In genomic region chr4:44224141-44224540, GRCm38 (mm10) we compare ENCODE assay signal across 16 mouse cellular contexts. TPM values are rescaled to one million over a fixed set of nuclear protein-coding genes. Genes with fewer than 3 reads are reported as not detected.
DNase-seq lines count a peak whose midpoint lies in the region; ATAC-seq and TF ChIP-seq lines count a peak whose summit lies in the region.
"Had no signal": no experiment of that assay in that cellular context is flagged by ENCODE, and none has a peak within 500 bp of the region (broad histone marks: within the 10 kb centered on the region; RNA-seq: fewer than 3 reads in every experiment).

No protein-coding gene starts in this region.

- DNase-seq in midbrain, postnatal 0 days (ENCODE audit: low spot score), result no peak
- DNase-seq in embryo, embryonic 10.5 days (ENCODE audit: low spot score), result peak; percentile 59
- no peak for DNase-seq in heart, adult 18-20 months
- DNase-seq: cerebellum, postnatal 14 days; gastrocnemius, postnatal 14 days; layer of hippocampus, postnatal 36 days; right cerebral cortex, postnatal 14 days; thymus, postnatal 36 days had no signal

- no peak overlapping the region for H3K4me3 ChIP-seq in midbrain, embryonic 12.5 days
- H3K4me3 ChIP-seq in midbrain, postnatal 0 days (ENCODE audit: low read depth, low read length), result no peak overlapping the region
- no peak overlapping the region for H3K4me3 ChIP-seq in forebrain, embryonic 15.5 days
- H3K4me3 ChIP-seq in neural tube, embryonic 13.5 days, result no peak overlapping the region

- no peak for ATAC-seq in midbrain, embryonic 12.5 days (ENCODE audit: low FRiP score, low read depth)
- no peak for ATAC-seq in midbrain, postnatal 0 days (ENCODE audit: low FRiP score)
- peak; percentile 41; the same call in 1 of the 2 replicates for ATAC-seq in forebrain, embryonic 15.5 days (replicated peaks)
- ATAC-seq in neural tube, embryonic 13.5 days (ENCODE audit: low read depth), result no peak
- no peak for ATAC-seq in megakaryocyte-erythroid progenitor cell, adult 5-6 weeks (replicated peaks; ENCODE audit: low FRiP score, low TSS enrichment, poor library complexity, severe bottlenecking)
- ATAC-seq: CD4-positive, CD25-positive, alpha-beta regulatory T cell, adult 4 months had no signal

- peak overlapping the region; percentile 15; the same call in 1 of the 2 replicates for H3K4me2 ChIP-seq in midbrain, embryonic 12.5 days (replicated peaks)
- no peak overlapping the region for H3K4me2 ChIP-seq in midbrain, postnatal 0 days (ENCODE audit: low read depth, low read length, poor library complexity, severe bottlenecking)
- peak overlapping the region; percentile 17 for H3K4me2 ChIP-seq in forebrain, embryonic 15.5 days (replicated peaks)
- peak overlapping the region; percentile 11; the same call in 1 of the 2 replicates for H3K4me2 ChIP-seq in neural tube, embryonic 13.5 days

- H3K36me3 ChIP-seq in midbrain, embryonic 12.5 days, result no peaks in the 10 kb centered on the region
- H3K36me3 ChIP-seq in midbrain, postnatal 0 days (ENCODE audit: insufficient read depth, low read length), result no peaks in the 10 kb centered on the region
- H3K36me3 ChIP-seq in forebrain, embryonic 15.5 days, result no peaks in the 10 kb centered on the region
- H3K36me3 ChIP-seq in neural tube, embryonic 13.5 days, result no peaks in the 10 kb centered on the region

- H3K4me1 ChIP-seq in midbrain, embryonic 12.5 days, result peaks cover 27% of the 10 kb centered on the region
- no peaks in the 10 kb centered on the region for H3K4me1 ChIP-seq in midbrain, postnatal 0 days (ENCODE audit: insufficient read depth, low read length)
- H3K4me1 ChIP-seq in forebrain, embryonic 15.5 days, result peaks cover 17% of the 10 kb centered on the region
- peaks cover 55% of the 10 kb centered on the region for H3K4me1 ChIP-seq in neural tube, embryonic 13.5 days (replicated peaks)

- no peak overlapping the region for H3K27ac ChIP-seq in midbrain, embryonic 12.5 days (replicated peaks)
- no peak overlapping the region for H3K27ac ChIP-seq in midbrain, postnatal 0 days (ENCODE audit: low read depth, low read length)
- 0 out of 2 replicates have a peak overlapping the region, but pooled peaks have one; percentile 34 for H3K27ac ChIP-seq in forebrain, embryonic 15.5 days (replicated peaks)
- no peak overlapping the region; the same call in 1 of the 2 replicates for H3K27ac ChIP-seq in neural tube, embryonic 13.5 days (replicated peaks)
- H3K27ac ChIP-seq: kidney, postnatal 0 days; liver, embryonic 14.5 days; macrophage had no signal

- H3K9ac ChIP-seq in midbrain, embryonic 12.5 days (replicated peaks), result 0 out of 2 replicates have a peak overlapping the region, but pooled peaks have one; percentile 31
- no peak overlapping the region for H3K9ac ChIP-seq in midbrain, postnatal 0 days (replicated peaks; ENCODE audit: low read length, poor library complexity, severe bottlenecking)
- H3K9ac ChIP-seq in forebrain, embryonic 15.5 days (replicated peaks), result no peak overlapping the region
- H3K9ac ChIP-seq in neural tube, embryonic 13.5 days, result no peak overlapping the region
- H3K9ac ChIP-seq: liver, embryonic 14.5 days had no signal

- 29% methylated on average over 9 of the region's 9 CpGs for WGBS in midbrain, embryonic 12.5 days
- 26% methylated on average over 9 of the region's 9 CpGs for WGBS in midbrain, postnatal 0 days
- 7% methylated on average over 9 of the region's 9 CpGs for WGBS in forebrain, embryonic 15.5 days
- WGBS in neural tube, embryonic 13.5 days, result 21% methylated on average over 9 of the region's 9 CpGs

- TF ChIP-seq CTCF in midbrain, postnatal 0 days (IDR thresholded peaks at IDR 0.05), result no peak

- H3K9me3 ChIP-seq in midbrain, embryonic 12.5 days, result no peaks in the 10 kb centered on the region
- H3K9me3 ChIP-seq in midbrain, postnatal 0 days (ENCODE audit: low read length), result no peaks in the 10 kb centered on the region
- H3K9me3 ChIP-seq in forebrain, embryonic 15.5 days, result no peaks in the 10 kb centered on the region
- no peaks in the 10 kb centered on the region for H3K9me3 ChIP-seq in neural tube, embryonic 13.5 days

- no peaks in the 10 kb centered on the region for H3K27me3 ChIP-seq in midbrain, embryonic 12.5 days
- no peaks in the 10 kb centered on the region for H3K27me3 ChIP-seq in midbrain, postnatal 0 days (ENCODE audit: insufficient read depth, low read length)
- H3K27me3 ChIP-seq in forebrain, embryonic 15.5 days, result no peaks in the 10 kb centered on the region
- H3K27me3 ChIP-seq in neural tube, embryonic 13.5 days, result no peaks in the 10 kb centered on the region

RNA-seq across cellular contexts. Expression of gene Rnf38, which starts 9.4 kb away (rescaled TPM):
- 58.6 and 62.4 TPM in 2 replicates for polyA plus RNA-seq in midbrain, embryonic 12.5 days (2016; fragmentation: Nextera tagmentation; extraction: Ambion mirVana)
- total RNA-seq in midbrain, postnatal 0 days (2014; rRNA removed), result 79.7 and 89.5 TPM in 2 replicates
- 17.3 and 18.6 TPM in 2 replicates for polyA plus RNA-seq in midbrain, postnatal 0 days (2015; fragmentation: Nextera tagmentation; extraction: Ambion mirVana)
- 40.7 and 43.9 TPM in 2 replicates for polyA plus RNA-seq in forebrain, embryonic 15.5 days (2015; fragmentation: Nextera tagmentation; extraction: Ambion mirVana)
- 34.1 and 36.2 TPM in 2 replicates for polyA plus RNA-seq in neural tube, embryonic 13.5 days (2015; fragmentation: Nextera tagmentation; extraction: Ambion mirVana)
- 71.2 and 86.3 TPM in 2 replicates for total RNA-seq in megakaryocyte-erythroid progenitor cell, adult 5-6 weeks (2014; fragmentation: Nextera tagmentation)
- total RNA-seq in megakaryocyte-erythroid progenitor cell, adult 5-6 weeks (2017), result 43.1 and 71.8 TPM in 2 replicates
- 10 to 100 TPM; 22.7 to 25.0 TPM for total RNA-seq in heart, adult 18-20 months (2021)
